Mouse (Mus musculus) CH12.LX (cell line): ENCODE results near the gene Ube2e3. TPM values are rescaled to one million over a fixed set of nuclear protein-coding genes. Genes with fewer than 3 reads are reported as not detected.
A peak's percentile ranks its signal among the peaks of the same experiment; 100 is the strongest.

Source experiments
- DNase-seq: peaks from one replicate; pipeline ENCODE4 v3.0.0-alpha.2; 2013; ENCODE audit errors: extremely low read depth
- H3K27ac ChIP-seq: 2 replicates; pipeline ENCODE4 v1.5.1; 2012; ENCODE audit warnings: low read depth, mild to moderate bottlenecking, control low read depth, moderate library complexity; ENCODE audit not compliant: insufficient read depth
- H3K27me3 ChIP-seq: replicated peaks from 2 replicates; pipeline ENCODE3; 2012; ENCODE audit warnings: inconsistent platforms
- H3K36me3 ChIP-seq, 2 experiments: replicated peaks in 1 of 2; 2 replicates each; pipeline versions ENCODE3 to v1.6.1; 2012; ENCODE audit warnings: inconsistent platforms in 1 of 2, low read length in 1 of 2, mild to moderate bottlenecking in 1 of 2, mixed read lengths in 1 of 2, moderate library complexity in 1 of 2; ENCODE audit not compliant: control insufficient read depth in 1 of 2, insufficient read depth in 1 of 2
- H3K4me1 ChIP-seq, 2 experiments: 2 replicates each; pipeline ENCODE4 v1.6.1; 2012; ENCODE audit warnings: inconsistent platforms in 1 of 2, moderate library complexity in 1 of 2; ENCODE audit not compliant: insufficient read depth in 2 of 2, control insufficient read depth in 1 of 2
- H3K4me2 ChIP-seq: 2 replicates; pipeline ENCODE4 v1.6.1; 2012; ENCODE audit warnings: low read depth, mild to moderate bottlenecking, control low read depth; ENCODE audit not compliant: poor library complexity, insufficient read depth, severe bottlenecking
- H3K4me3 ChIP-seq, 3 experiments: fragments of 150-350 bp in 1 of 3; sonication (generic) in 1 of 3; replicated peaks in 1 of 3; 2 replicates each; pipeline versions ENCODE3 to v1.5.1; 2011 to 2012; ENCODE audit warnings: low read depth in 2 of 3, low read length in 2 of 3, mild to moderate bottlenecking in 2 of 3, moderate library complexity in 2 of 3, control low read depth in 1 of 3, improper control_type of control experiment in 1 of 3, inconsistent platforms in 1 of 3, mixed read lengths in 1 of 3; ENCODE audit not compliant: poor library complexity in 1 of 3
- H3K79me2 ChIP-seq: replicated peaks from 2 replicates; pipeline ENCODE4 v1.6.1; 2012; ENCODE audit warnings: mild to moderate bottlenecking, moderate library complexity; ENCODE audit not compliant: control insufficient read depth, poor library complexity, insufficient read depth, severe bottlenecking; ENCODE audit errors: extremely low read depth
- H3K9ac ChIP-seq: 2 replicates; pipeline ENCODE4 v1.6.1; 2012; ENCODE audit warnings: low read depth, mild to moderate bottlenecking, control low read depth, moderate library complexity; ENCODE audit not compliant: insufficient read depth
- H3K9me3 ChIP-seq: replicated peaks from 2 replicates; pipeline ENCODE3; 2012; ENCODE audit warnings: low read length, inconsistent platforms, mixed read lengths
- BHLHE40 ChIP-seq: IDR thresholded peaks from 2 replicates; pipeline ENCODE4 v1.6.1; 2011; ENCODE audit warnings: mild to moderate bottlenecking, low read depth, low read length, improper control_type of control experiment
- CHD1 ChIP-seq: IDR thresholded peaks from 2 replicates; pipeline ENCODE4 v1.6.1; 2012; ENCODE audit warnings: low read depth, low read length, improper control_type of control experiment, inconsistent platforms
- CHD2 ChIP-seq: IDR thresholded peaks from 2 replicates; pipeline ENCODE4 v1.6.1; 2011; ENCODE audit warnings: low read length, improper control_type of control experiment
- CTCF ChIP-seq, 2 experiments: IDR thresholded peaks in 1 of 2; conservative IDR thresholded peaks in 1 of 2; 2 replicates each; pipeline ENCODE4 v1.5.1; 2011 to 2012; ENCODE audit warnings: low read depth in 2 of 2, low read length in 2 of 2, improper control_type of control experiment in 1 of 2, inconsistent platforms in 1 of 2, mild to moderate bottlenecking in 1 of 2, moderate library complexity in 1 of 2
- E2F4 ChIP-seq: IDR thresholded peaks from 2 replicates; pipeline ENCODE4 v1.6.1; 2011; ENCODE audit warnings: low read depth, low read length, improper control_type of control experiment; ENCODE audit not compliant: insufficient replicate concordance
- ELF1 ChIP-seq: IDR thresholded peaks from 2 replicates; pipeline ENCODE4 v1.6.1; 2014; ENCODE audit warnings: low read depth, mild to moderate bottlenecking, inconsistent platforms, low read length, improper control_type of control experiment
- EP300 ChIP-seq: IDR thresholded peaks from 2 replicates; pipeline ENCODE4 v1.6.1; 2011; ENCODE audit warnings: low read length, improper control_type of control experiment
- ETS1 ChIP-seq: conservative IDR thresholded peaks from 2 replicates; pipeline ENCODE4 v1.6.1; 2012; ENCODE audit warnings: low read depth, mild to moderate bottlenecking, inconsistent platforms, low read length, improper control_type of control experiment, moderate library complexity
- GABPA ChIP-seq: IDR thresholded peaks from 2 replicates; pipeline ENCODE4 v1.6.1; 2012; ENCODE audit warnings: low read depth, low read length, improper control_type of control experiment, inconsistent platforms; ENCODE audit not compliant: insufficient replicate concordance
- HCFC1 ChIP-seq: IDR thresholded peaks from 2 replicates; pipeline ENCODE4 v1.6.1; 2012; ENCODE audit warnings: low read depth, mild to moderate bottlenecking, inconsistent platforms, low read length, improper control_type of control experiment
- IRF4 ChIP-seq: IDR thresholded peaks from 2 replicates; pipeline ENCODE4 v1.6.1; 2014; ENCODE audit warnings: low read depth, mild to moderate bottlenecking, inconsistent platforms, low read length, improper control_type of control experiment
- JUN ChIP-seq: IDR thresholded peaks from 2 replicates; pipeline ENCODE4 v1.6.1; 2011; ENCODE audit warnings: low read depth, mild to moderate bottlenecking, low read length, improper control_type of control experiment, moderate library complexity; ENCODE audit not compliant: insufficient read depth
- JUND ChIP-seq: conservative IDR thresholded peaks from 2 replicates; pipeline ENCODE4 v1.6.1; 2011; ENCODE audit warnings: low read depth, low read length, improper control_type of control experiment
- KAT2A ChIP-seq: IDR thresholded peaks from 2 replicates; pipeline ENCODE4 v1.6.1; 2012; ENCODE audit warnings: low read length, improper control_type of control experiment, inconsistent platforms; ENCODE audit not compliant: insufficient replicate concordance
- MAFK ChIP-seq: IDR thresholded peaks from 2 replicates; pipeline ENCODE4 v1.6.1; 2011; ENCODE audit warnings: low read length, improper control_type of control experiment; ENCODE audit not compliant: insufficient replicate concordance
- MAX ChIP-seq: IDR thresholded peaks from 2 replicates; pipeline ENCODE4 v1.6.1; 2011; ENCODE audit warnings: low read length, improper control_type of control experiment
- MAZ ChIP-seq: IDR thresholded peaks from 2 replicates; pipeline ENCODE4 v1.6.1; 2012; ENCODE audit warnings: low read depth, mild to moderate bottlenecking, inconsistent platforms, low read length, improper control_type of control experiment, moderate library complexity
- MEF2A ChIP-seq: IDR thresholded peaks from 2 replicates; pipeline ENCODE4 v1.6.1; 2014; ENCODE audit warnings: low read depth, mild to moderate bottlenecking, inconsistent platforms, low read length, improper control_type of control experiment, borderline replicate concordance
- MXI1 ChIP-seq: IDR thresholded peaks from 2 replicates; pipeline ENCODE4 v1.6.1; 2011; ENCODE audit warnings: mild to moderate bottlenecking, low read depth, low read length, improper control_type of control experiment
- MYC ChIP-seq: IDR thresholded peaks from 2 replicates; pipeline ENCODE4 v1.6.1; 2011; ENCODE audit warnings: low read depth, mild to moderate bottlenecking, improper control_type of control experiment, low read length
- NELFE ChIP-seq: IDR thresholded peaks from 2 replicates; pipeline ENCODE4 v1.6.1; 2011; ENCODE audit warnings: low read depth, low read length, improper control_type of control experiment
- NRF1 ChIP-seq: IDR thresholded peaks from 2 replicates; pipeline ENCODE4 v1.6.1; 2014; ENCODE audit warnings: low read depth, mild to moderate bottlenecking, inconsistent platforms, low read length, improper control_type of control experiment, moderate library complexity
- PAX5 ChIP-seq: IDR thresholded peaks from 2 replicates; pipeline ENCODE4 v1.6.1; 2012; ENCODE audit warnings: low read length, inconsistent platforms, mixed read lengths
- POLR2A ChIP-seq: IDR thresholded peaks from 2 replicates; pipeline ENCODE4 v1.6.1; 2011; ENCODE audit warnings: low read depth, mild to moderate bottlenecking, improper control_type of control experiment, low read length
- POLR2AphosphoS2 ChIP-seq: IDR thresholded peaks from 2 replicates; pipeline ENCODE4 v1.6.1; 2011; ENCODE audit warnings: low read depth, low read length, improper control_type of control experiment
- RAD21 ChIP-seq: IDR thresholded peaks from 2 replicates; pipeline ENCODE4 v1.6.1; 2011; ENCODE audit warnings: low read depth, mild to moderate bottlenecking, low read length, improper control_type of control experiment, moderate library complexity
- RCOR1 ChIP-seq: conservative IDR thresholded peaks from 2 replicates; pipeline ENCODE4 v1.6.1; 2012; ENCODE audit warnings: low read depth, mild to moderate bottlenecking, inconsistent platforms, low read length, improper control_type of control experiment
- SIN3A ChIP-seq: IDR thresholded peaks from 2 replicates; pipeline ENCODE4 v1.6.1; 2012; ENCODE audit warnings: low read length, improper control_type of control experiment, inconsistent platforms
- SMC3 ChIP-seq: IDR thresholded peaks from 2 replicates; pipeline ENCODE4 v1.6.1; 2011; ENCODE audit warnings: low read depth, low read length, improper control_type of control experiment
- TBP ChIP-seq: conservative IDR thresholded peaks from 2 replicates; pipeline ENCODE4 v1.6.1; 2011; ENCODE audit warnings: low read depth, low read length, improper control_type of control experiment
- TCF12 ChIP-seq: IDR thresholded peaks from 2 replicates; pipeline ENCODE4 v1.6.1; 2014; ENCODE audit warnings: low read depth, mild to moderate bottlenecking, inconsistent platforms, low read length, improper control_type of control experiment
- UBTF ChIP-seq: IDR thresholded peaks from 2 replicates; pipeline ENCODE4 v1.6.1; 2012; ENCODE audit warnings: low read depth, mild to moderate bottlenecking, inconsistent platforms, low read length, improper control_type of control experiment, moderate library complexity
- USF1 ChIP-seq: IDR thresholded peaks from 2 replicates; pipeline ENCODE4 v1.6.1; 2014; ENCODE audit warnings: low read depth, mild to moderate bottlenecking, inconsistent platforms, low read length, improper control_type of control experiment
- USF2 ChIP-seq: conservative IDR thresholded peaks from 2 replicates; pipeline ENCODE4 v1.6.1; 2011; ENCODE audit warnings: low read depth, low read length, improper control_type of control experiment
- ZC3H11A ChIP-seq: IDR thresholded peaks from 2 replicates; pipeline ENCODE4 v1.6.1; 2012; ENCODE audit warnings: low read depth, mild to moderate bottlenecking, inconsistent platforms, low read length, improper control_type of control experiment
- ZKSCAN1 ChIP-seq: IDR thresholded peaks from 2 replicates; pipeline ENCODE4 v1.6.1; 2012; ENCODE audit warnings: low read depth, inconsistent platforms, low read length, improper control_type of control experiment, borderline replicate concordance
- ZMIZ1 ChIP-seq: IDR thresholded peaks from 2 replicates; pipeline ENCODE4 v1.6.1; 2012; ENCODE audit warnings: low read depth, mild to moderate bottlenecking, inconsistent platforms, low read length, improper control_type of control experiment
- ZNF384 ChIP-seq: IDR thresholded peaks from 2 replicates; pipeline ENCODE4 v1.6.1; 2012; ENCODE audit warnings: low read depth, low read length, improper control_type of control experiment, inconsistent platforms
- dilution Hi-C: fragments of 300-500 bp; cut with MboI; formaldehyde crosslinking; loops from 2 replicates; pipeline ENCODE4 v1.14.3; 2020; ENCODE audit warnings: low sequenced_read_pairs; ENCODE audit not compliant: extremely low pct_unique_long_range_greater_than_20kb, extremely low pct_ligation_motif_present
- in situ Hi-C: fragments of 300-500 bp; cut with MboI; formaldehyde crosslinking; loops from 3 replicates; pipeline ENCODE4 v1.14.3; 2019; ENCODE audit warnings: low sequenced_read_pairs, low pct_ligation_motif_present, low pct_unique_long_range_greater_than_20kb, mixed read lengths
- polyA plus RNA-seq: library from polyadenylated mRNA; unstranded; fragments of >175 nt; gene quantifications from 2 replicates; pipeline ENCODE4 v1.2.1, GENCODE M21; 2012; ENCODE audit warnings: low read depth; ENCODE audit not compliant: insufficient read length
- total RNA-seq, 2 experiments: library from RNA; depleted of rRNA; stranded (reverse); fragments of 300-350 nt in 1 of 2; fragments of >200 nt in 1 of 2; gene quantifications; 2 replicates each; pipeline ENCODE4 v1.2.3; 2012 to 2014

The Ube2e3 gene
- total and polyA plus RNA-seq, 3 experiments: 22.1 to 66.4 (median 44.7) TPM

DNA sequence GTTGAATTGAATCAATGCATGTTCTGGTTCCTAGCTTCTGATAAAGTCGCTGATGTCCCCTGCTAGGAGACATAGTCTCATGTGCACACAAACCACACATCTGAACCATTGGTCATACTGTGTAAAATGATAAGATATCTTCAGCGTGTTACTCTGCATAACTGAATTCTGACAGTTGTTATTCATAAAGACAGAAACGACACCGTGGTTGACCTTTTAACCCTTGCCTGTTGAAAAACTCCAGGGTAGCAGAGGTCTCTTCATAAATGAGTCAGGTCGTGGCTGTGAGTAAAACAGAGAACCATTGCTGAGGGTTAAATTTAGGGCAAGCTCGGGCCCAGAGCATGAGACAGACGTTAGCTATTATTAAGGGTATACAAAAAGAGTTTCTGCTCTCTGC lies 93.7 kb downstream of the Ube2e3 start:
- H3K4me2 ChIP-seq: peak overlapping the region; percentile 88; the same call in 1 of the 2 replicates
- peak overlapping the region; percentile 79 for H3K9ac ChIP-seq
- TF ChIP-seq ETS1 (peak; percentile 99), MAFK (peak; percentile 92), MAX (peak; percentile 83), UBTF (0 out of 2 replicates have a peak, but pooled peaks have one; percentile 39), GABPA (no peak), POLR2AphosphoS2 (no peak), RCOR1 (peak; percentile 99), ZKSCAN1 (peak; percentile 18; the same call in 1 of the 2 replicates), CTCF (conservative IDR thresholded peaks at IDR 0.05 in 1 of 2, IDR thresholded peaks at IDR 0.05 in 1 of 2; ENCODE audit: low read depth in 2 of 2, low read length in 2 of 2) (no peak), USF1 (no peak), BHLHE40 (peak; percentile 96), ZNF384 (peak; percentile 91), RAD21 (peak; percentile 45), MEF2A (peak; percentile 99), CHD1 (peak; percentile 81; the same call in 1 of the 2 replicates), HCFC1 (peak; percentile 61), E2F4 (peak; percentile 88; the same call in 1 of the 2 replicates), SIN3A (peak; percentile 97), TCF12 (peak; percentile 99), USF2 (no peak), JUN (peak; percentile 99), POLR2A (no peak; the same call in 1 of the 2 replicates), IRF4 (peak; percentile 100), NRF1 (no peak), SMC3 (peak; percentile 60), PAX5 (no peak), TBP (peak; percentile 76), JUND (peak; percentile 99), CHD2 (peak; percentile 94), KAT2A (peak; percentile 80), EP300 (peak; percentile 100), NELFE (peak; percentile 65), ZMIZ1 (peak; percentile 88), MAZ (peak; percentile 89), MYC (peak; percentile 94), ZC3H11A (peak; percentile 8; the same call in 1 of the 2 replicates), ELF1 (no peak; the same call in 1 of the 2 replicates), MXI1 (peak; percentile 79; the same call in 1 of the 2 replicates)
- H3K9me3 ChIP-seq: no peaks in the 10 kb centered on the region
- peak; percentile 96 for DNase-seq
- in situ Hi-C loops: loop anchor here (5.0 to 25.0 kb wide), 3 partner anchors 101 to 401 kb away; partner anchors contain the start of gene Itga4
- no peaks in the 10 kb centered on the region for H3K36me3 ChIP-seq
- no peaks in the 10 kb centered on the region for H3K79me2 ChIP-seq
- peak overlapping the region; percentile 96 for H3K27ac ChIP-seq
- dilution Hi-C loops: no loop called here
- peak overlapping the region in 2 of 3 experiments; percentile 44 to 50 for H3K4me3 ChIP-seq
- peaks cover 13 to 52% of the 10 kb centered on the region in 2 experiments for H3K4me1 ChIP-seq
- no peaks in the 10 kb centered on the region for H3K27me3 ChIP-seq
